Mouse (Mus musculus): ENCODE measurements at regions not wholly inside any gene's neighbourhood (a gene's known extent, or its start where the extent isn't known, plus 50 kb on each side); places are given as distances from the start of the nearest gene placed in this dataset.
"Not testable (repeated sequence)": the region's sequence is repeated elsewhere in the genome, so short reads cannot be mapped to it uniquely, and the experiment has no call there.

GRCm38 (mm10) chr4:22144834-22145233 is 212.5 kb upstream of the Fbxl4 start:
- TF ChIP-seq CTCF, EP300 (IDR thresholded peaks at IDR 0.05; ENCODE audit: low read depth): not testable (repeated sequence)

All from heart, postnatal 0 days (tissue).